Mouse (Mus musculus): Measurements from ENCODE around the gene Capn2.

- no peak for TF ChIP-seq GATA1 (IDR thresholded peaks at IDR 0.05; ENCODE audit: borderline replicate concordance, low read length)
- no peak for TF ChIP-seq FLI1 (IDR thresholded peaks at IDR 0.05; ENCODE audit: low read length)
Observed at GRCm38 (mm10) chr1:182427426-182427825, 90.0 kb downstream of the Capn2 start.
